12 mouse cellular contexts compared by ENCODE assay signal in genomic region chr5:141344376-141344775, GRCm38 (mm10).
DNase-seq lines count a peak whose midpoint lies in the region; ATAC-seq and TF ChIP-seq lines count a peak whose summit lies in the region.
"Had no signal": no experiment of that assay in that cellular context is flagged by ENCODE, and none has a peak within 500 bp of the region (broad histone marks: within the 10 kb centered on the region; RNA-seq: fewer than 3 reads in every experiment).

No protein-coding gene starts in this region.

- H3K27ac ChIP-seq in forebrain, embryonic 14.5 days (ENCODE audit: low read depth, low read length) = no peak overlapping the region
- H3K27ac ChIP-seq in forebrain, embryonic 11.5 days (ENCODE audit: low read depth, low read length) = no peak overlapping the region
- no peak overlapping the region for H3K27ac ChIP-seq in hindbrain, postnatal 0 days
- H3K27ac ChIP-seq in hindbrain, embryonic 11.5 days (ENCODE audit: low read depth, low read length) = no peak overlapping the region
- H3K27ac ChIP-seq in neural tube, embryonic 15.5 days (replicated peaks) = no peak overlapping the region
- H3K27ac ChIP-seq: forebrain, embryonic 15.5 days; liver, embryonic 15.5 days had no signal

- H3K36me3 ChIP-seq in forebrain, embryonic 14.5 days (ENCODE audit: control insufficient read depth, insufficient read depth, low read length) = no peaks in the 10 kb centered on the region
- H3K36me3 ChIP-seq in forebrain, embryonic 11.5 days (ENCODE audit: control insufficient read depth, insufficient read depth, low read length) = no peaks in the 10 kb centered on the region
- H3K36me3 ChIP-seq in hindbrain, postnatal 0 days (ENCODE audit: insufficient read depth, low read length) = no peaks in the 10 kb centered on the region
- no peaks in the 10 kb centered on the region for H3K36me3 ChIP-seq in hindbrain, embryonic 11.5 days (ENCODE audit: control insufficient read depth, insufficient read depth, low read length)
- no peaks in the 10 kb centered on the region for H3K36me3 ChIP-seq in neural tube, embryonic 15.5 days
- H3K36me3 ChIP-seq: forebrain, embryonic 15.5 days; liver, embryonic 15.5 days had no signal

- DNase-seq in forebrain, embryonic 14.5 days (ENCODE audit: low spot score) = peak; percentile 40
- DNase-seq in forebrain, embryonic 11.5 days (ENCODE audit: low spot score) = no peak
- DNase-seq in hindbrain, postnatal 0 days (ENCODE audit: low spot score) = peak; percentile 71
- DNase-seq in hindbrain, embryonic 11.5 days (ENCODE audit: low spot score) = no peak
- peak; percentile 7 for DNase-seq in neural tube, embryonic 10.5 days (ENCODE audit: extremely low spot score, low spot score)
- peak; percentile 12 to 41 for DNase-seq in lung, postnatal 4 days
- DNase-seq in right cerebral cortex, adult 2 months (ENCODE audit: low spot score in 2 of 2) = no peak
- DNase-seq: B cell, adult 2 months had no signal

- H3K9ac ChIP-seq in forebrain, embryonic 14.5 days (ENCODE audit: low read length) = no peak overlapping the region
- H3K9ac ChIP-seq in forebrain, embryonic 11.5 days (ENCODE audit: low read length) = no peak overlapping the region
- H3K9ac ChIP-seq in hindbrain, postnatal 0 days (replicated peaks; ENCODE audit: low read length) = no peak overlapping the region
- no peak overlapping the region for H3K9ac ChIP-seq in hindbrain, embryonic 11.5 days (ENCODE audit: low read depth, low read length)
- no peak overlapping the region for H3K9ac ChIP-seq in neural tube, embryonic 15.5 days (replicated peaks)
- H3K9ac ChIP-seq: forebrain, embryonic 15.5 days; liver, embryonic 15.5 days had no signal

- no peak overlapping the region for H3K4me2 ChIP-seq in forebrain, embryonic 14.5 days (ENCODE audit: low read length)
- no peak overlapping the region for H3K4me2 ChIP-seq in forebrain, embryonic 11.5 days (ENCODE audit: low read depth, low read length, severe bottlenecking)
- H3K4me2 ChIP-seq in hindbrain, postnatal 0 days (ENCODE audit: low read depth, low read length) = no peak overlapping the region
- H3K4me2 ChIP-seq in hindbrain, embryonic 11.5 days (replicated peaks; ENCODE audit: low read depth, low read length) = no peak overlapping the region
- H3K4me2 ChIP-seq in neural tube, embryonic 15.5 days = no peak overlapping the region
- H3K4me2 ChIP-seq: forebrain, embryonic 15.5 days; liver, embryonic 15.5 days had no signal

- ATAC-seq in forebrain, embryonic 14.5 days = no peak
- no peak for ATAC-seq in forebrain, embryonic 11.5 days (replicated peaks; ENCODE audit: low FRiP score)
- no peak for ATAC-seq in hindbrain, postnatal 0 days
- ATAC-seq in hindbrain, embryonic 11.5 days (ENCODE audit: low FRiP score) = no peak
- ATAC-seq in neural tube, embryonic 15.5 days (ENCODE audit: low FRiP score) = no peak
- ATAC-seq: forebrain, embryonic 15.5 days had no signal

- TF ChIP-seq CTCF in hindbrain, postnatal 0 days (IDR thresholded peaks at IDR 0.05; ENCODE audit: low read depth) = no peak

- no peaks in the 10 kb centered on the region for H3K9me3 ChIP-seq in forebrain, embryonic 14.5 days (replicated peaks; ENCODE audit: control insufficient read depth, low read length)
- H3K9me3 ChIP-seq in forebrain, embryonic 11.5 days (ENCODE audit: control insufficient read depth, low read length) = no peaks in the 10 kb centered on the region
- no peaks in the 10 kb centered on the region for H3K9me3 ChIP-seq in hindbrain, postnatal 0 days (ENCODE audit: low read length)
- no peaks in the 10 kb centered on the region for H3K9me3 ChIP-seq in hindbrain, embryonic 11.5 days (ENCODE audit: control insufficient read depth, low read length)
- 0 out of 2 replicates have a peak, but pooled peaks cover 4% of the 10 kb centered on the region for H3K9me3 ChIP-seq in neural tube, embryonic 15.5 days (replicated peaks)
- H3K9me3 ChIP-seq: forebrain, embryonic 15.5 days; liver, embryonic 15.5 days had no signal

- no peaks in the 10 kb centered on the region for H3K27me3 ChIP-seq in forebrain, embryonic 14.5 days (replicated peaks; ENCODE audit: control insufficient read depth, insufficient read depth, low read length)
- H3K27me3 ChIP-seq in forebrain, embryonic 11.5 days (ENCODE audit: control insufficient read depth, insufficient read depth, low read length) = no peaks in the 10 kb centered on the region
- H3K27me3 ChIP-seq in hindbrain, postnatal 0 days (ENCODE audit: insufficient read depth, low read length) = no peaks in the 10 kb centered on the region
- H3K27me3 ChIP-seq in hindbrain, embryonic 11.5 days (ENCODE audit: control insufficient read depth, insufficient read depth, low read length) = no peaks in the 10 kb centered on the region
- H3K27me3 ChIP-seq in neural tube, embryonic 15.5 days (replicated peaks) = no peaks in the 10 kb centered on the region
- H3K27me3 ChIP-seq: forebrain, embryonic 15.5 days; liver, embryonic 15.5 days had no signal

- no peak overlapping the region for H3K4me3 ChIP-seq in forebrain, embryonic 14.5 days (ENCODE audit: low read depth, low read length)
- no peak overlapping the region for H3K4me3 ChIP-seq in forebrain, embryonic 11.5 days (ENCODE audit: low read depth, low read length)
- H3K4me3 ChIP-seq in hindbrain, postnatal 0 days (ENCODE audit: low read length) = no peak overlapping the region
- no peak overlapping the region for H3K4me3 ChIP-seq in hindbrain, embryonic 11.5 days (ENCODE audit: low read depth, low read length)
- no peak overlapping the region for H3K4me3 ChIP-seq in neural tube, embryonic 15.5 days (replicated peaks)
- H3K4me3 ChIP-seq: forebrain, embryonic 15.5 days; liver, embryonic 15.5 days; myocyte had no signal

- 43% methylated on average over 4 of the region's 4 CpGs for WGBS in forebrain, embryonic 14.5 days
- 76% methylated on average over 4 of the region's 4 CpGs for WGBS in forebrain, embryonic 11.5 days
- 33% methylated on average over 4 of the region's 4 CpGs for WGBS in hindbrain, postnatal 0 days
- 80% methylated on average over 4 of the region's 4 CpGs for WGBS in hindbrain, embryonic 11.5 days
- WGBS in neural tube, embryonic 15.5 days = 58% methylated on average over 4 of the region's 4 CpGs

- peaks cover 5% of the 10 kb centered on the region; the same call in 1 of the 2 replicates for H3K4me1 ChIP-seq in forebrain, embryonic 14.5 days (ENCODE audit: control insufficient read depth, insufficient read depth, low read length)
- H3K4me1 ChIP-seq in forebrain, embryonic 11.5 days (replicated peaks; ENCODE audit: control insufficient read depth, insufficient read depth, low read length) = no peaks in the 10 kb centered on the region
- H3K4me1 ChIP-seq in hindbrain, postnatal 0 days (ENCODE audit: insufficient read depth, low read length) = peaks cover 8% of the 10 kb centered on the region
- H3K4me1 ChIP-seq in hindbrain, embryonic 11.5 days (replicated peaks; ENCODE audit: control insufficient read depth, insufficient read depth, low read length) = no peaks in the 10 kb centered on the region
- peaks cover 4% of the 10 kb centered on the region; the same call in 1 of the 2 replicates for H3K4me1 ChIP-seq in neural tube, embryonic 15.5 days
- H3K4me1 ChIP-seq: liver, embryonic 15.5 days had no signal

Comparison
In these comparisons a context has a peak if more than half of its experiments do, and no peak if none do; other contexts are left out.
1. DNase-seq: peak in forebrain, embryonic 14.5 days (single experiment), hindbrain, postnatal 0 days (single experiment), neural tube, embryonic 10.5 days (single experiment) and lung, postnatal 4 days (2 of 2); none in forebrain, embryonic 11.5 days (single experiment), hindbrain, embryonic 11.5 days (single experiment) and right cerebral cortex, adult 2 months (0 of 2).